ENCODE assay signal across 26 mouse cellular contexts in the genomic region with DNA sequence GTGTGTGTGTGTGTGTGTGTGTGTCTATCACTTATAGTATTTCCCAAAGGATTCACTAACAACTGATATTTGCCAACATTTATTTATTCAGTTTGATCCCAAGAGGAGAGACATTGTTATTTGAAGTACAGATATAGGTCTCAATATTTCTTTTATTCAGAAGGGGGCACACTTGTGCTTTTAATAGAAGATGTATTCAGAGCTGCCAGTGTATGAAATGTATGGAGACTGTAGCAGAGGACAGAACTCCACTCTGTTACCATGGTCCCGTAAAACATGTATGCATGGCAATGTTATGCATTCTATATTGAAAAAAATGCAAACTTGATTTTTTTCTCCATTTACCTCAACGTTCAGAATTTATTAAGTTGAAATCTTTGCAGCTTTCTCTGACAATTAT.
DNase-seq lines count a peak whose midpoint lies in the region; ATAC-seq and TF ChIP-seq lines count a peak whose summit lies in the region.
"Had no signal": no experiment of that assay in that cellular context is flagged by ENCODE, and none has a peak within 500 bp of the region (broad histone marks: within the 10 kb centered on the region; RNA-seq: fewer than 3 reads in every experiment).

No protein-coding gene starts in this region.

- H3K4me3 ChIP-seq in embryonic facial prominence, embryonic 14.5 days (ENCODE audit: low read depth, low read length): no peak overlapping the region
- H3K4me3 ChIP-seq in embryonic facial prominence, embryonic 10.5 days: no peak overlapping the region
- no peak overlapping the region for H3K4me3 ChIP-seq in hindbrain, postnatal 0 days (ENCODE audit: low read length)
- H3K4me3 ChIP-seq in hindbrain, embryonic 10.5 days: no peak overlapping the region
- no peak overlapping the region for H3K4me3 ChIP-seq in midbrain, postnatal 0 days (ENCODE audit: low read depth, low read length)
- H3K4me3 ChIP-seq in midbrain, embryonic 11.5 days (ENCODE audit: low read depth, low read length): no peak overlapping the region
- H3K4me3 ChIP-seq: embryonic facial prominence, embryonic 13.5 days; limb, embryonic 15.5 days; midbrain, embryonic 15.5 days; myocyte; neural tube, embryonic 13.5 days had no signal

- ATAC-seq in embryonic facial prominence, embryonic 14.5 days (ENCODE audit: low read depth): no peak
- no peak for ATAC-seq in hindbrain, postnatal 0 days
- no peak for ATAC-seq in midbrain, postnatal 0 days (ENCODE audit: low FRiP score)
- no peak for ATAC-seq in midbrain, embryonic 11.5 days (ENCODE audit: low FRiP score)
- ATAC-seq: CD4-positive, CD25-positive, alpha-beta regulatory T cell, adult 4 months; inflammation-experienced regulatory T-cells, adult 6 months; midbrain, embryonic 15.5 days had no signal

- H3K4me2 ChIP-seq in embryonic facial prominence, embryonic 14.5 days (ENCODE audit: low read depth, low read length): no peak overlapping the region
- H3K4me2 ChIP-seq in hindbrain, postnatal 0 days (ENCODE audit: low read depth, low read length): no peak overlapping the region
- no peak overlapping the region for H3K4me2 ChIP-seq in midbrain, postnatal 0 days (ENCODE audit: low read depth, low read length, poor library complexity, severe bottlenecking)
- no peak overlapping the region for H3K4me2 ChIP-seq in midbrain, embryonic 11.5 days
- H3K4me2 ChIP-seq: embryonic facial prominence, embryonic 13.5 days; heart, embryonic 11.5 days; limb, embryonic 15.5 days; lung, embryonic 14.5 days; midbrain, embryonic 15.5 days; neural tube, embryonic 13.5 days had no signal

- H3K4me1 ChIP-seq in embryonic facial prominence, embryonic 14.5 days (ENCODE audit: control insufficient read depth, insufficient read depth, low read length): no peaks in the 10 kb centered on the region
- H3K4me1 ChIP-seq in embryonic facial prominence, embryonic 10.5 days: no peaks in the 10 kb centered on the region
- H3K4me1 ChIP-seq in hindbrain, postnatal 0 days (ENCODE audit: insufficient read depth, low read length): no peaks in the 10 kb centered on the region
- H3K4me1 ChIP-seq in hindbrain, embryonic 10.5 days (replicated peaks): no peaks in the 10 kb centered on the region
- H3K4me1 ChIP-seq in midbrain, postnatal 0 days (ENCODE audit: insufficient read depth, low read length): no peaks in the 10 kb centered on the region
- no peaks in the 10 kb centered on the region for H3K4me1 ChIP-seq in midbrain, embryonic 11.5 days (ENCODE audit: control insufficient read depth, insufficient read depth, low read length)
- H3K4me1 ChIP-seq: embryonic facial prominence, embryonic 13.5 days; limb, embryonic 15.5 days; midbrain, embryonic 15.5 days; neural tube, embryonic 13.5 days had no signal

- no peak for TF ChIP-seq CTCF in hindbrain, postnatal 0 days (IDR thresholded peaks at IDR 0.05; ENCODE audit: low read depth)
- TF ChIP-seq CTCF in midbrain, postnatal 0 days (IDR thresholded peaks at IDR 0.05): peak; percentile 19; the same call in 1 of the 2 replicates

- DNase-seq in embryonic facial prominence, embryonic 14.5 days (ENCODE audit: low spot score): peak; percentile 3
- DNase-seq in embryonic facial prominence, embryonic 10.5 days (ENCODE audit: low spot score): no peak
- peak; percentile 4 for DNase-seq in hindbrain, postnatal 0 days (ENCODE audit: low spot score)
- DNase-seq in hindbrain, embryonic 10.5 days (ENCODE audit: low spot score): no peak
- DNase-seq in midbrain, postnatal 0 days (ENCODE audit: low spot score): peak; percentile 10
- DNase-seq in midbrain, embryonic 11.5 days (ENCODE audit: low spot score, missing footprints): no peak
- DNase-seq in testis, postnatal 14 days (ENCODE audit: low spot score): no peak
- DNase-seq: adrenal gland, postnatal 25 days; gastrocnemius, postnatal 14 days; heart, adult 11 months; kidney, adult 2 months; kidney, postnatal 10 days; layer of hippocampus, postnatal 36 days; lung, embryonic 14.5 days; right cerebral cortex, postnatal 14 days; spleen, adult 18-20 months; thymus, postnatal 14 days had no signal

- H3K9me3 ChIP-seq in embryonic facial prominence, embryonic 14.5 days (ENCODE audit: control insufficient read depth, low read length): no peaks in the 10 kb centered on the region
- H3K9me3 ChIP-seq in embryonic facial prominence, embryonic 10.5 days: no peaks in the 10 kb centered on the region
- no peaks in the 10 kb centered on the region for H3K9me3 ChIP-seq in hindbrain, postnatal 0 days (ENCODE audit: low read length)
- no peaks in the 10 kb centered on the region for H3K9me3 ChIP-seq in hindbrain, embryonic 10.5 days
- H3K9me3 ChIP-seq in midbrain, postnatal 0 days (ENCODE audit: low read length): no peaks in the 10 kb centered on the region
- no peaks in the 10 kb centered on the region for H3K9me3 ChIP-seq in midbrain, embryonic 11.5 days (ENCODE audit: control insufficient read depth, low read length)
- H3K9me3 ChIP-seq: embryonic facial prominence, embryonic 13.5 days; limb, embryonic 15.5 days; midbrain, embryonic 15.5 days; neural tube, embryonic 13.5 days had no signal

- 69% methylated on average over 2 of the region's 2 CpGs for WGBS in embryonic facial prominence, embryonic 14.5 days
- 82% methylated on average over 2 of the region's 2 CpGs for WGBS in embryonic facial prominence, embryonic 10.5 days
- WGBS in hindbrain, postnatal 0 days: 77% methylated on average over 2 of the region's 2 CpGs
- WGBS in hindbrain, embryonic 10.5 days: 72% methylated on average over 2 of the region's 2 CpGs
- 55% methylated on average over 2 of the region's 2 CpGs for WGBS in midbrain, postnatal 0 days
- 87% methylated on average over 2 of the region's 2 CpGs for WGBS in midbrain, embryonic 11.5 days

- no peak overlapping the region for H3K27ac ChIP-seq in embryonic facial prominence, embryonic 14.5 days (replicated peaks; ENCODE audit: low read depth, low read length)
- H3K27ac ChIP-seq in embryonic facial prominence, embryonic 10.5 days (replicated peaks): no peak overlapping the region
- H3K27ac ChIP-seq in hindbrain, postnatal 0 days: no peak overlapping the region
- no peak overlapping the region for H3K27ac ChIP-seq in hindbrain, embryonic 10.5 days
- H3K27ac ChIP-seq in midbrain, postnatal 0 days (ENCODE audit: low read depth, low read length): no peak overlapping the region
- no peak overlapping the region for H3K27ac ChIP-seq in midbrain, embryonic 11.5 days (ENCODE audit: low read depth, low read length)
- H3K27ac ChIP-seq: embryonic facial prominence, embryonic 13.5 days; limb, embryonic 15.5 days; liver, embryonic 14.5 days; midbrain, embryonic 15.5 days; neural tube, embryonic 13.5 days had no signal

- H3K9ac ChIP-seq in embryonic facial prominence, embryonic 14.5 days (ENCODE audit: low read depth, low read length): no peak overlapping the region
- H3K9ac ChIP-seq in hindbrain, postnatal 0 days (replicated peaks; ENCODE audit: low read length): no peak overlapping the region
- H3K9ac ChIP-seq in midbrain, postnatal 0 days (replicated peaks; ENCODE audit: low read length, poor library complexity, severe bottlenecking): no peak overlapping the region
- no peak overlapping the region for H3K9ac ChIP-seq in midbrain, embryonic 11.5 days (ENCODE audit: low read length)
- H3K9ac ChIP-seq: embryonic facial prominence, embryonic 13.5 days; limb, embryonic 15.5 days; liver, embryonic 14.5 days; lung, embryonic 14.5 days; midbrain, embryonic 15.5 days; neural tube, embryonic 13.5 days had no signal

- H3K36me3 ChIP-seq in embryonic facial prominence, embryonic 14.5 days (ENCODE audit: control insufficient read depth, insufficient read depth, low read length): no peaks in the 10 kb centered on the region
- no peaks in the 10 kb centered on the region for H3K36me3 ChIP-seq in embryonic facial prominence, embryonic 10.5 days (replicated peaks)
- H3K36me3 ChIP-seq in hindbrain, postnatal 0 days (ENCODE audit: insufficient read depth, low read length): no peaks in the 10 kb centered on the region
- H3K36me3 ChIP-seq in hindbrain, embryonic 10.5 days: no peaks in the 10 kb centered on the region
- no peaks in the 10 kb centered on the region for H3K36me3 ChIP-seq in midbrain, postnatal 0 days (ENCODE audit: insufficient read depth, low read length)
- H3K36me3 ChIP-seq in midbrain, embryonic 11.5 days (ENCODE audit: control insufficient read depth, insufficient read depth, low read length): no peaks in the 10 kb centered on the region
- H3K36me3 ChIP-seq: embryonic facial prominence, embryonic 13.5 days; limb, embryonic 15.5 days; midbrain, embryonic 15.5 days; neural tube, embryonic 13.5 days had no signal

- H3K27me3 ChIP-seq in embryonic facial prominence, embryonic 14.5 days (replicated peaks; ENCODE audit: control insufficient read depth, insufficient read depth, low read length): no peaks in the 10 kb centered on the region
- no peaks in the 10 kb centered on the region for H3K27me3 ChIP-seq in embryonic facial prominence, embryonic 10.5 days (replicated peaks; ENCODE audit: low read depth, poor library complexity, severe bottlenecking)
- H3K27me3 ChIP-seq in hindbrain, postnatal 0 days (ENCODE audit: insufficient read depth, low read length): no peaks in the 10 kb centered on the region
- no peaks in the 10 kb centered on the region for H3K27me3 ChIP-seq in hindbrain, embryonic 10.5 days (ENCODE audit: insufficient read depth, poor library complexity, severe bottlenecking)
- H3K27me3 ChIP-seq in midbrain, postnatal 0 days (ENCODE audit: insufficient read depth, low read length): no peaks in the 10 kb centered on the region
- H3K27me3 ChIP-seq in midbrain, embryonic 11.5 days (ENCODE audit: control insufficient read depth, insufficient read depth, low read length): no peaks in the 10 kb centered on the region
- H3K27me3 ChIP-seq: embryonic facial prominence, embryonic 13.5 days; limb, embryonic 15.5 days; midbrain, embryonic 15.5 days; neural tube, embryonic 13.5 days had no signal

Comparison
In these comparisons a context has a peak if more than half of its experiments do, and no peak if none do; other contexts are left out.
1. DNase-seq: peak in embryonic facial prominence, embryonic 14.5 days (single experiment), hindbrain, postnatal 0 days (single experiment) and midbrain, postnatal 0 days (single experiment); none in embryonic facial prominence, embryonic 10.5 days (single experiment), hindbrain, embryonic 10.5 days (single experiment), midbrain, embryonic 11.5 days (single experiment) and testis, postnatal 14 days (single experiment).